Mouse (Mus musculus) MEL (cell line): ENCODE data around the gene Gm20671. TPM values are rescaled to one million over a fixed set of nuclear protein-coding genes. Genes with fewer than 3 reads are reported as not detected.

ENCODE experiments used
- DNase-seq: peaks from one replicate; pipeline ENCODE4 v3.0.0; 2011; ENCODE audit warnings: low read depth, low spot score
- H3K27ac ChIP-seq: 2 replicates; pipeline ENCODE4 v1.5.1; 2012; ENCODE audit warnings: low read depth, mild to moderate bottlenecking, control low read depth, low read length, moderate library complexity; ENCODE audit not compliant: control insufficient read depth
- H3K27me3 ChIP-seq, 2 experiments: fragments of 150-350 bp in 1 of 2; sonication (generic) in 1 of 2; 2 replicates each; pipeline ENCODE4 v1.6.1; 2012; ENCODE audit warnings: low read length in 2 of 2, mild to moderate bottlenecking in 2 of 2, improper control_type of control experiment in 1 of 2, moderate library complexity in 1 of 2; ENCODE audit not compliant: insufficient read depth in 2 of 2, control insufficient read depth in 1 of 2
- H3K36me3 ChIP-seq, 2 experiments: 2 replicates each; pipeline ENCODE4 v1.6.1; 2012 to 2014; ENCODE audit warnings: low read length in 2 of 2, improper control_type of control experiment in 1 of 2, inconsistent platforms in 1 of 2, mild to moderate bottlenecking in 1 of 2; ENCODE audit not compliant: insufficient read depth in 2 of 2, control insufficient read depth in 1 of 2
- H3K4me1 ChIP-seq, 2 experiments: fragments of 150-350 bp in 1 of 2; sonication (generic) in 1 of 2; 2 replicates each; pipeline ENCODE4 v1.6.1; 2012; ENCODE audit warnings: low read length in 2 of 2, improper control_type of control experiment in 1 of 2, mild to moderate bottlenecking in 1 of 2; ENCODE audit not compliant: insufficient read depth in 2 of 2, control insufficient read depth in 1 of 2
- H3K4me3 ChIP-seq, 2 experiments: fragments of 150-350 bp in 1 of 2; sonication (generic) in 1 of 2; 2 replicates each; pipeline ENCODE4 v1.5.1; 2012; ENCODE audit warnings: low read depth in 2 of 2, low read length in 2 of 2, mild to moderate bottlenecking in 2 of 2, moderate library complexity in 2 of 2, control low read depth in 1 of 2, improper control_type of control experiment in 1 of 2; ENCODE audit not compliant: control insufficient read depth in 1 of 2, insufficient read depth in 1 of 2
- H3K79me2 ChIP-seq: 2 replicates; pipeline ENCODE4 v1.6.1; 2012; ENCODE audit warnings: mild to moderate bottlenecking, low read length, moderate library complexity; ENCODE audit not compliant: control insufficient read depth, poor library complexity, insufficient read depth
- H3K9ac ChIP-seq: 2 replicates; pipeline ENCODE4 v1.6.1; 2012; ENCODE audit warnings: low read depth, mild to moderate bottlenecking, control low read depth, low read length, moderate library complexity; ENCODE audit not compliant: control insufficient read depth, poor library complexity, severe bottlenecking
- H3K9me3 ChIP-seq: fragments of 150-350 bp; sonication (generic); replicated peaks from 2 replicates; pipeline ENCODE4 v1.6.1; 2012; ENCODE audit warnings: mild to moderate bottlenecking, low read length, improper control_type of control experiment, moderate library complexity; ENCODE audit not compliant: insufficient read depth
- BHLHE40 ChIP-seq: IDR thresholded peaks from 2 replicates; pipeline ENCODE4 v1.6.1; 2012; ENCODE audit warnings: low read depth, mild to moderate bottlenecking, inconsistent platforms, low read length, improper control_type of control experiment, borderline replicate concordance
- E2F4 ChIP-seq: IDR thresholded peaks from 2 replicates; pipeline ENCODE4 v1.6.1; 2011; ENCODE audit warnings: low read depth, low read length, improper control_type of control experiment, borderline replicate concordance
- GABPA ChIP-seq: IDR thresholded peaks from 2 replicates; pipeline ENCODE4 v1.6.1; 2012; ENCODE audit warnings: low read depth, mild to moderate bottlenecking, inconsistent platforms, low read length, improper control_type of control experiment, moderate library complexity
- MAFK ChIP-seq: IDR thresholded peaks from 2 replicates; pipeline ENCODE4 v1.6.1; 2011; ENCODE audit warnings: low read depth, mild to moderate bottlenecking, low read length, improper control_type of control experiment, borderline replicate concordance
- MAX ChIP-seq: IDR thresholded peaks from 2 replicates; pipeline ENCODE4 v1.6.1; 2011; ENCODE audit warnings: low read length, improper control_type of control experiment
- MAZ ChIP-seq: IDR thresholded peaks from 2 replicates; pipeline ENCODE4 v1.6.1; 2012; ENCODE audit warnings: low read depth, mild to moderate bottlenecking, inconsistent platforms, low read length, improper control_type of control experiment
- MYC ChIP-seq: IDR thresholded peaks from 2 replicates; pipeline ENCODE4 v1.6.1; 2011; ENCODE audit warnings: low read depth, mild to moderate bottlenecking, low read length, improper control_type of control experiment, moderate library complexity
- POLR2AphosphoS5 ChIP-seq: IDR thresholded peaks from 2 replicates; pipeline ENCODE4 v1.6.1; 2012; ENCODE audit warnings: low read depth, borderline replicate concordance, mild to moderate bottlenecking, inconsistent platforms, low read length, moderate library complexity, mixed read lengths
- UBTF ChIP-seq: IDR thresholded peaks from 2 replicates; pipeline ENCODE4 v1.6.1; 2012; ENCODE audit warnings: low read depth, mild to moderate bottlenecking, inconsistent platforms, low read length, improper control_type of control experiment, moderate library complexity, borderline replicate concordance; ENCODE audit not compliant: insufficient read depth
- USF2 ChIP-seq, 2 experiments: IDR thresholded peaks; 2 replicates each; pipeline ENCODE4 v1.6.1; 2011 to 2012; ENCODE audit warnings: improper control_type of control experiment in 2 of 2, low read length in 2 of 2, borderline replicate concordance in 1 of 2, inconsistent platforms in 1 of 2, low read depth in 1 of 2, mild to moderate bottlenecking in 1 of 2; ENCODE audit not compliant: insufficient read depth in 1 of 2
- ZNF384 ChIP-seq: IDR thresholded peaks from 2 replicates; pipeline ENCODE4 v1.6.1; 2012; ENCODE audit warnings: low read depth, mild to moderate bottlenecking, inconsistent platforms, low read length, improper control_type of control experiment
- polyA plus RNA-seq, 2 experiments: library from polyadenylated mRNA; stranded (reverse) in 1 of 2; unstranded in 1 of 2; fragments of >175 nt in 1 of 2; fragments of >200 nt in 1 of 2; gene quantifications; 2 replicates each; pipeline versions ENCODE4 v1.2.1 to v1.2.4; 2012; ENCODE audit warnings: low replicate concordance in 2 of 2, low read depth in 1 of 2; ENCODE audit not compliant: insufficient read length in 2 of 2, insufficient read depth in 1 of 2, missing spikeins in 1 of 2
- total RNA-seq: library from RNA; depleted of rRNA; stranded (reverse); fragments of 300-350 nt; gene quantifications from 2 replicates; pipeline ENCODE4 v1.2.3, GENCODE M21; 2012

Gene Gm20671
- total and polyA plus RNA-seq, 3 experiments = 7.3 TPM; not detected in 2

GRCm38 (mm10) chr5:32713703-32714467 lies 113.0 kb downstream of the Gm20671 start (continued):
- TF ChIP-seq GABPA = no peak; the same call in 1 of the 2 replicates
- peak; percentile 92 for TF ChIP-seq MAX
- TF ChIP-seq UBTF = peak; percentile 100

GRCm38 (mm10) chr5:32713042-32713702 lies 113.7 kb downstream of the Gm20671 start:
- Histone ChIP-seq H3K9ac (peak overlapping the region; percentile 57), H3K4me3 (peak overlapping the region; percentile 31 to 59), H3K79me2 (no peaks in the 10 kb centered on the region), H3K27ac (peak overlapping the region; percentile 71), H3K4me1 (no peaks in the 10 kb centered on the region), H3K9me3 (no peaks in the 10 kb centered on the region), H3K27me3 (no peaks in the 10 kb centered on the region)
- no peak for DNase-seq
- no peak for TF ChIP-seq MAZ
- peak; percentile 62; the same call in 1 of the 2 replicates for TF ChIP-seq E2F4
- TF ChIP-seq ZNF384 = no peak
- peak; percentile 99; the same call in 1 of the 2 replicates for TF ChIP-seq POLR2AphosphoS5
- TF ChIP-seq, all 39 proteins: peak for 2
- no peaks in the 10 kb centered on the region for H3K36me3 ChIP-seq

- Histone ChIP-seq H3K27me3 (no peaks in the 10 kb centered on the region), H3K9me3 (no peaks in the 10 kb centered on the region), H3K36me3 (no peaks in the 10 kb centered on the region), H3K4me1 (no peaks in the 10 kb centered on the region), H3K79me2 (no peaks in the 10 kb centered on the region), H3K27ac (no peak overlapping the region), H3K9ac (no peak overlapping the region), H3K4me3 (no peak overlapping the region)
- peak; percentile 79 for DNase-seq
- TF ChIP-seq MAFK = peak; percentile 52; the same call in 1 of the 2 replicates
- TF ChIP-seq BHLHE40 = no peak
- no peak for TF ChIP-seq MAX
- no peak for TF ChIP-seq MYC
- TF ChIP-seq USF2 (IDR thresholded peaks at IDR 0.05; ENCODE audit: borderline replicate concordance in 1 of 2, insufficient read depth in 1 of 2, low read depth in 1 of 2, low read length in 2 of 2) = no peak
Measured at GRCm38 (mm10) chr5:32712221-32713041, 114.5 kb downstream of the Gm20671 start.
